Mouse (Mus musculus): ENCODE data around the gene Mmp3. TPM values are rescaled to one million over a fixed set of nuclear protein-coding genes. Genes with fewer than 3 reads are reported as not detected.

The Mmp3 gene
- total RNA-seq, 1 experiment: not detected

DNA sequence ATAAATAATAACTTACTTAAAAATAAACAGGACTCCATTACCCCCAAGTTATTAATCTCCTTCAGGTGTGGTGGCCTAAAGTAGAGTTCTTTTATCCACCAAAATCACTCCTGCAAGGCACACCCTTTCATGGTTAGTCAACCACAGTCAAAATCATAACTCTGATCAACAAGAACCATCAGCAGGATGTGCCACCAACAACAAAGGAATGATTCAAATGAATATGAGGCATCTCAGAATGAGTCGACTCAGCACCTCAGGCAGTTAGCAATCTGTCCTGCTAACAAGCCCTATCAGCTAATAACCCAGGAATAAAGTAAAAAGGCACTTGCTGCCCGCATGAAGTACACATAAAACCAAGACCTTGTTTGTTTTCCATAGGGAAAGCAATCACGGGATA, 55.5 kb downstream of the Mmp3 start:
- in situ Hi-C loops (cut with MboI; ENCODE audit: low sequenced_read_pairs in 2 of 2, unreplicated experiment in 2 of 2): no loop called here
- Histone ChIP-seq H3K9me3 (ENCODE audit: control insufficient read depth, insufficient read depth, low read depth, low read length) (no peaks in the 10 kb centered on the region), H3K4me3 (ENCODE audit: insufficient read depth in 1 of 2, low read depth in 1 of 2, low read length in 2 of 2, poor library complexity in 1 of 2, severe bottlenecking in 1 of 2) (no peak overlapping the region), H3K27ac (ENCODE audit: insufficient read depth, low read depth, low read length, poor library complexity, severe bottlenecking) (no peak overlapping the region), H3K36me3 (ENCODE audit: control insufficient read depth, insufficient read depth, low read length, poor library complexity, severe bottlenecking) (no peaks in the 10 kb centered on the region), H3K4me1 (ENCODE audit: control insufficient read depth in 2 of 2, insufficient read depth in 2 of 2, low read length in 2 of 2, poor library complexity in 1 of 2) (no peaks in the 10 kb centered on the region), H3K9ac (ENCODE audit: insufficient read depth, low read depth, low read length, poor library complexity, severe bottlenecking) (no peak overlapping the region)
- no peak for DNase-seq (ENCODE audit: low read depth, low spot score)
- TF ChIP-seq MAFK (IDR thresholded peaks at IDR 0.05; ENCODE audit: insufficient read depth, low read depth, low read length): no peak

DNA sequence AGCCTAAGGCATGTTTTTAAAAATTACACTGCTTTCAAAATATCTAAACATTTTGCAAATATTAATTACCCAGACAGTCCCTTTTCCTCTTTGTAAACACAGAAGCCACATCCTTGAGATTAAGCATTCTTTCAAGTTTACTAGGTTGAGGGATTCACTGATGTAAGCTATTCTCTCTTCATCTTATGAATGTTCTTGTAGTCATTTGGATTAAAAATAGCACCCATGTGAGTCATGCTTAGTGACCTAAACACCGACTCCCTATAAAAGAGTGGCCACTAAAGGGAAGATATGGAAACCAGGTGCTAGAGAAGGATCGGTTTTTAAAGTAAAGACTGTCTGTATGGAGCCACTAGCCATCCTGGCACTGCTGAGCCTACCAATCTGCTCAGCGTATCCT, 56.4 kb downstream of the Mmp3 start, which contains the start of gene Mmp10:
TSS of gene Mmp10 (plus strand) at position 302 of the 400 bp plus-strand sequence.
- Histone ChIP-seq H3K4me1 (ENCODE audit: control insufficient read depth in 2 of 2, insufficient read depth in 2 of 2, low read length in 2 of 2, poor library complexity in 1 of 2) (no peaks in the 10 kb centered on the region), H3K27ac (ENCODE audit: insufficient read depth, low read depth, low read length, poor library complexity, severe bottlenecking) (no peak within 1 kb of the TSS; the same call in 1 of the 2 replicates), H3K9me3 (ENCODE audit: control insufficient read depth, insufficient read depth, low read depth, low read length) (no peaks in the 10 kb centered on the region), H3K36me3 (ENCODE audit: control insufficient read depth, insufficient read depth, low read length, poor library complexity, severe bottlenecking) (no peaks in the 10 kb centered on the region), H3K4me3 (ENCODE audit: insufficient read depth in 1 of 2, low read depth in 1 of 2, low read length in 2 of 2, poor library complexity in 1 of 2, severe bottlenecking in 1 of 2) (no peak within 1 kb of the TSS), H3K9ac (ENCODE audit: insufficient read depth, low read depth, low read length, poor library complexity, severe bottlenecking) (no peak within 1 kb of the TSS)
- in situ Hi-C loops (cut with MboI; ENCODE audit: low sequenced_read_pairs in 2 of 2, unreplicated experiment in 2 of 2): no loop called here
- no peak for DNase-seq (ENCODE audit: low read depth, low spot score)
- no peak for TF ChIP-seq CHD2 (IDR thresholded peaks at IDR 0.05; ENCODE audit: low read depth, low read length)
- TF ChIP-seq HCFC1 (IDR thresholded peaks at IDR 0.05; ENCODE audit: borderline replicate concordance, insufficient read depth, low read length): no peak
- no peak for TF ChIP-seq ZC3H11A (IDR thresholded peaks at IDR 0.05; ENCODE audit: borderline replicate concordance, low read depth, low read length)

Other genes starting within 250 kb of the Mmp3 start
- gene Mmp13, start 173.3 kb upstream of the Mmp3 start, total RNA-seq (2012; rRNA removed): not detected in 2 replicates
- gene Mmp12, start 101.4 kb upstream of the Mmp3 start, total RNA-seq (2012; rRNA removed): 0.13 TPM in 1 of 2 replicates, not detected in the other
- gene Mmp1b, start 57.8 kb upstream of the Mmp3 start, total RNA-seq (2012; rRNA removed): not detected in 2 replicates
- gene Mmp10, start 56.5 kb downstream of the Mmp3 start, total RNA-seq (2012; rRNA removed): 0.13 TPM in 1 of 2 replicates, not detected in the other
- gene Mmp8, start 112.6 kb downstream of the Mmp3 start, total RNA-seq (2012; rRNA removed): not detected in 2 replicates
- gene Mmp27, start 125.6 kb downstream of the Mmp3 start, total RNA-seq (2012; rRNA removed): not detected in 2 replicates
- gene Mmp20, start 182.4 kb downstream of the Mmp3 start, total RNA-seq (2012; rRNA removed): 0.16 and 0.18 TPM in 2 replicates
- gene Mmp7, start 246.3 kb downstream of the Mmp3 start, total RNA-seq (2012; rRNA removed): not detected in 2 replicates